Mouse (Mus musculus) CD4-positive naive resting alpha-beta T cell, adult 76 days (primary cell): Measurements from ENCODE around the gene Slc2a9. TPM values are rescaled to one million over a fixed set of nuclear protein-coding genes. Genes with fewer than 3 reads are reported as not detected.

ENCODE experiments used
- total RNA-seq: library from RNA; stranded (reverse); gene quantifications from one replicate; pipeline ENCODE4 v1.2.4, GENCODE M21; 2023

The Slc2a9 gene
- total RNA-seq: 14.3 TPM

DNA sequence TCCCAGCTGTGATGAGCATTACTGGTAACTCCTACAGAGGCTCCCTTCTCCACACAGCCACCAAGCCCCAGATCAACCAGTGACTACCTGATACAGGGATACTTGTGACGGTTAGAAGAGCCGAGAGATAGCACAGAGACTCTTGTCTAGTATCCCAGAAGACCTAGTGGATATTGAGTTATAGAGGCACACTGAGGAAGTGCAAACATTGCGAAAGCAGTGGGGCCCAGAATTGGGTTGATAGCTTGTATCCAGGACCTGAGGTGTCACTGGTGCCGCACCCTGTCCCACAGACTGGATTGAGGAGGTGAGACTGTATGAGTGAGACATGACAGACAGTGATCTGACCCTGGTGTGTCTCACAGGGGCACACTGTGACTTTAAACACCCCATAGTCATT lies at the start of gene Slc2a9:
TSS of gene Slc2a9 (minus strand) at position 152 of the 400 bp plus-strand sequence.

DNA sequence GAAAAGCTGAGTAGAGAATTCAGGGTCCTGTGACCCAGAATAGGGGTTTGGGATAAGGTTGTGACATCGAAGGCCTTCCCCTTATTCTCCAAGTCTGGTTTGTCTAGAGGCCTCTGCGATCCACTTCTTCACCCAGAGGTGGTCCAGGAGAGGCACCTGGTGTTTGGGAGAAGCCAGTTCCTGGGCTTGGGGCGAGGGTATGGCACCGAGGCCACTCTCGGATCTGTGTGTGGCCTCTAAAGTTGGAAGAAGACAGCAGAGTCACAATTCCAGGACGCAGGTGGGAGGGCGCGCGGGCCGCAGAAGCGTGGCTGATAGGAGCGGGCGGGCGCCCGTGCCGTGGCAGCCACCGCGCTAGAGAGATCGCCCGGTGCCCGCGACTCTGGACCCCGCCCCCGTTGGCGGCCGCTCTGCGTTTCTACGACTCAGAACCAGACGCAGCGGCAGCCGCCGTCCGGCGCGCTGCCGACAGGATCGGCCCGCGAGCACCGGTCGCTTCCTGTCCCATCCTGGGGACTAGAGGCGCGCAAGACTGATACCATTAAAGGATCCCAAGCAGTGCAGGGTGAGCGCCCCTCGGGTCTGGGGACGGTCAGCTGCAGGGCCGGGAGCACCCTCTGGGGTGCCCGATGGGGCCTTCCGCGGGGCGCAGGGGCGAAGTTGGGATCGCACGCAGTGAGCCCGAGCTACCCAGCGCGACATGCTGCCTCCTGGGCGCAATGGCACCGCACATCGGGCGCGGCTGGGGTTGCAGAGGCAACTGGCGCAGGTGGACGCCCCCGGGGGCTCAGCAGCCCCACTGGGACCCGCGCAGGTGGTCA lies 183.8 kb downstream of the Slc2a9 start, which contains the start of gene Drd5:
TSS of gene Drd5 (plus strand) at position 402 of the 821 bp plus-strand sequence.

Other genes starting within 250 kb of the Slc2a9 start
- 108 TPM for gene Tmem128, start 243.0 kb downstream of the Slc2a9 start, total RNA-seq
- gene Otop1, start 227.2 kb downstream of the Slc2a9 start, total RNA-seq: not detected
- gene Drd5, start 183.8 kb downstream of the Slc2a9 start, total RNA-seq: not detected
- gene Wdr1, start 60.1 kb upstream of the Slc2a9 start, total RNA-seq: 269 TPM
- 1.1 TPM for gene Zfp518b, start 181.7 kb upstream of the Slc2a9 start, total RNA-seq